Mouse (Mus musculus) intestine, postnatal 0 days (tissue): ENCODE results near the gene Prdx4. TPM values are rescaled to one million over a fixed set of nuclear protein-coding genes. Genes with fewer than 3 reads are reported as not detected.

Source experiments
- ATAC-seq: fragments of 200-750 bp; cut with Nextera tagmentation; 2 replicates; pipeline ENCODE4 v1.8.0; 2017; ENCODE audit warnings: mild to moderate bottlenecking, moderate TSS enrichment, moderate library complexity
- H3K27ac ChIP-seq: fragments of 300-500 bp; sonication (generic); 2 replicates; pipeline ENCODE4 v1.5.1; 2014; ENCODE audit warnings: mild to moderate bottlenecking, low read depth, low read length, moderate library complexity
- H3K27me3 ChIP-seq: fragments of 300-500 bp; sonication (generic); replicated peaks from 2 replicates; pipeline ENCODE4 v1.6.1; 2014; ENCODE audit warnings: low read length, mixed read lengths; ENCODE audit not compliant: control insufficient read depth, insufficient read depth
- H3K36me3 ChIP-seq: fragments of 300-500 bp; sonication (generic); 2 replicates; pipeline ENCODE4 v1.6.1; 2014; ENCODE audit warnings: mild to moderate bottlenecking, moderate library complexity; ENCODE audit not compliant: control insufficient read depth, insufficient read depth
- H3K4me1 ChIP-seq: fragments of 300-500 bp; sonication (generic); replicated peaks from 2 replicates; pipeline ENCODE4 v1.6.1; 2014; ENCODE audit warnings: antibody characterized with exemption, low read length, mixed read lengths; ENCODE audit not compliant: control insufficient read depth, insufficient read depth
- H3K4me2 ChIP-seq: fragments of 300-500 bp; sonication (generic); replicated peaks from 2 replicates; pipeline ENCODE4 v1.6.1; 2014; ENCODE audit warnings: low read depth, mild to moderate bottlenecking, moderate library complexity
- H3K4me3 ChIP-seq: fragments of 300-500 bp; sonication (generic); 2 replicates; pipeline ENCODE4 v1.5.1; 2014; ENCODE audit warnings: low read depth, low read length
- H3K9ac ChIP-seq: fragments of 300-500 bp; sonication (generic); 2 replicates; pipeline ENCODE4 v1.6.1; 2014; ENCODE audit warnings: mild to moderate bottlenecking, low read depth, low read length
- H3K9me3 ChIP-seq: fragments of 300-500 bp; sonication (generic); 2 replicates; pipeline ENCODE4 v1.6.1; 2016; ENCODE audit warnings: mixed run types; ENCODE audit not compliant: control insufficient read depth
- CTCF ChIP-seq: sonication (generic); IDR thresholded peaks from 2 replicates; pipeline ENCODE4 v1.5.1; 2016; ENCODE audit warnings: low read depth, mild to moderate bottlenecking, control low read depth, antibody characterized with exemption, moderate library complexity
- WGBS: fragments of 180-500 bp; shearing (Covaris S2); extraction: QIAGEN DNeasy Blood & Tissue Kit; methylation state at CpG from one replicate; pipeline ENCODE4 v1.1.7; 2014; 5-methylcytosine and 5-hydroxymethylcytosine counted together
- polyA plus RNA-seq: library from polyadenylated mRNA; unstranded; fragments of >200 nt; fragmentation: Nextera tagmentation; extraction: Ambion mirVana; gene quantifications from 2 replicates; pipeline ENCODE4 v1.2.1, GENCODE M21; 2015

The Prdx4 gene
- polyA plus RNA-seq, 1 experiment from 2014 or later = 117 TPM

DNA sequence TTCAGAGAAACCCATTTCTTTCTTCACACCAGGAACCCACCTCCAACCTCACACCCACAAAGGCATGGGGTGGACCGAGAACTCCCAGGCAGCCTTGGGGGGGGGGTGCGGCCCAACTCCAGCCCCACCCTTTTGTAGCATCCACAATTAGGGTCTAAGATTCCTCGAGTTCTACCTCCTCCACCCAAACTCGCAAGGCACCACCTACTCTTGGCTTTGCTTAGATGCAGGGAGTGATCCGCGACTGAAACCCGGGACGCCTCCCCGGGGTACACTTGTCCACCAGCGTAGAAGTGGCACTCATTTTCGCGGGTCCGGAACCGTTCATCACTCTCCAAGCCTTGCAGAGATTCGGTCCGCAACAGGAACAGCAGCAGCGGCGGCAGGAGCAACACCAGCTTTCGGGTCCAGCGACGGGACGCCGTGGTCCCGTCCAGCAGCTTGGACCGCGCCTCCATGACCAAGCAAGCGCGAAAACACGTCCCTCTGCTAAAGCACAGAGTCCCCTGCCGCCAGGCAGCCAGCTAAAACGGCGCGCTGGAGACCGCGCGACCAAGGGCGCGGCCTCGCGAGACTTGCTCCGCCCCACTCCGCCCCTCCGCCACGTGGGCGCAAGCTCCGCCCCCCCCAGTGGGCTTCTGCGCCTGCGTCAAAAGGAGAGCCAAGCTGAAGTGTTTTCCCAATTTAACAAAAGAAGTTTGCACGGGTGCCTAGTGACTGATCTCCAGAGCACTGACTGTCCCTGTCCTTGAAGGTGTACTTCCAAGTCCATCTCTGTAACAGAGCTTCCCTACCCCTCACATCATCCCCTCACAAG lies 2.4 kb downstream of the Prdx4 start:
- Histone ChIP-seq H3K4me3 (peak overlapping the region; percentile 52), H3K27ac (peak overlapping the region; percentile 66), H3K4me1 (no peaks in the 10 kb centered on the region), H3K4me2 (peak overlapping the region; percentile 68), H3K9ac (peak overlapping the region; percentile 57), H3K27me3 (no peaks in the 10 kb centered on the region), H3K9me3 (no peaks in the 10 kb centered on the region), H3K36me3 (no peaks in the 10 kb centered on the region)
- peak; percentile 96 for ATAC-seq
- WGBS = 18% methylated on average over 46 of the region's 49 CpGs
- TF ChIP-seq CTCF = no peak

DNA sequence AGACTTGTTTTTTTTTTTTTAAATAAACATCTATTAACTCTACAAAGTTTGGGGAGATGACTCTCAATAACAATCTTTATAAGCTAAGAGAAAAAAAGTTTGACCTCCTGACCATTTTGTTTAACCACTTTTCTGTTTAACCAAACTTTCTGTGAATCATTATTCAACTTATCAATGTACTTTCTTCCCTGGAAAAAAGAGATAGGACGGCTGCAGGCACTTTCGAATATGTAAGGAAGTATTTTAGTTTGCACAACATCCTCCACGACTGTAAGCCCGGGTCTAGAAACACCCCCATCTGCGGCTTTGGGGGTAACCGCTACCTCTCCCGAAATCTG lies 3.0 kb downstream of the Prdx4 start:
- peak overlapping the region; percentile 52 for H3K4me3 ChIP-seq
- TF ChIP-seq CTCF = no peak
- H3K4me1 ChIP-seq = no peaks in the 10 kb centered on the region
- H3K9ac ChIP-seq = peak overlapping the region; percentile 57; the same call in 1 of the 2 replicates
- 22% methylated on average over 7 of the region's 7 CpGs for WGBS
- no peak for ATAC-seq
- H3K9me3 ChIP-seq = no peaks in the 10 kb centered on the region
- H3K27ac ChIP-seq = 0 out of 2 replicates have a peak overlapping the region, but pooled peaks have one; percentile 66
- peak overlapping the region; percentile 68 for H3K4me2 ChIP-seq
- H3K36me3 ChIP-seq = no peaks in the 10 kb centered on the region
- H3K27me3 ChIP-seq = no peaks in the 10 kb centered on the region

DNA sequence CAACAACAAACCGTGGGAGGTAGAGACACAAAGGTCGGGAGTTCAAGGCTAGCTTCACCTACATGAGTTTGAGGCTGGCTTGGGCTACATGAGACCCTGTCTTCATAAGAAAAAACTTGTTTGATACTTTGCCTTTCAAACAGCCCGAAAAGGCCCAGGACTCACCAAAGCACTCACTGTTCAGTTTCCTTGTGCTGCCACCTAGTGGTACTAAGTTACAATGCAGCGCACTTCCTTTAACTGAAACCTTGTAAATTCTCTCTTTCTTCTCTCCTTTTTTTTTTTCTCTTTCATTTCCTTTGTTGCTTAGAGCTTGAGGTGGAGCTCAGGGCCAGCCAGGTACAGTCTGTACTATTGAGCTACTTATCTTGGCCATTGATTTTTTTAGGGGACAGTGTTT lies 22.5 kb downstream of the Prdx4 start:
- no peak overlapping the region for H3K4me3 ChIP-seq
- no peak for ATAC-seq
- H3K9ac ChIP-seq = no peak overlapping the region
- no peaks in the 10 kb centered on the region for H3K9me3 ChIP-seq
- no peak overlapping the region for H3K27ac ChIP-seq
- peak; percentile 74 for TF ChIP-seq CTCF
- H3K36me3 ChIP-seq = no peaks in the 10 kb centered on the region
- no peaks in the 10 kb centered on the region for H3K4me1 ChIP-seq
- WGBS = 40% methylated on average over 4 of the region's 4 CpGs
- no peaks in the 10 kb centered on the region for H3K27me3 ChIP-seq
- no peak overlapping the region for H3K4me2 ChIP-seq

DNA sequence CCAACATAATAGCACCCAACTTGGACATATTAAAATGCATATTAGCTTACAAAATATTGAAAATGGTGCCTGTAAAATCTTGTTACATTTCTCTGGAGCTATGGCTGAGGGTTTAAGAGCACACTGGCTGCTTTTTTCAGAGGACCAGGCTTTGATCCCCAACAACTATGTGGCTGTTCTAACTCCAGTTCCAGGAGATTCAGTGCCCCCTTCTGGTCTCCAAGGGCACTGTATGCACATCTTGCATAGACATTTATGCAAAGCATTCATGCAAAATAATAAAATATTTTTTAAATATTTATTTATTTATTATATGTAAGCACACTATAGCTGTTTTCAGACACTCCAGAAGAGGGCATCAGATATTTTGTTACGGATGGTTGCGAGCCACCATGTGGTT lies 34.2 kb downstream of the Prdx4 start:
- Histone ChIP-seq H3K4me3 (no peak overlapping the region), H3K9ac (no peak overlapping the region), H3K36me3 (no peaks in the 10 kb centered on the region), H3K4me2 (no peak overlapping the region), H3K27me3 (no peaks in the 10 kb centered on the region), H3K4me1 (no peaks in the 10 kb centered on the region), H3K27ac (no peak overlapping the region), H3K9me3 (no peaks in the 10 kb centered on the region)
- ATAC-seq = no peak
- peak; percentile 50 for TF ChIP-seq CTCF
- 94% methylated on average over 2 of the region's 2 CpGs for WGBS

- H3K4me1 ChIP-seq = no peaks in the 10 kb centered on the region
- H3K36me3 ChIP-seq = no peaks in the 10 kb centered on the region
- H3K4me2 ChIP-seq = no peak overlapping the region
- peak; percentile 73; the same call in 1 of the 2 replicates for ATAC-seq
- H3K27ac ChIP-seq = no peak overlapping the region
- no peaks in the 10 kb centered on the region for H3K9me3 ChIP-seq
- no peaks in the 10 kb centered on the region for H3K27me3 ChIP-seq
- H3K4me3 ChIP-seq = no peak overlapping the region
- TF ChIP-seq CTCF = no peak
- H3K9ac ChIP-seq = no peak overlapping the region
- WGBS = 21% methylated on average over 1 of the region's 1 CpGs
These were observed 60.0 kb downstream of the Prdx4 start for GRCm38 (mm10) chrX:155280427-155281044.

GRCm38 (mm10) chrX:155278483-155278882 lies 62.1 kb downstream of the Prdx4 start:
- 66% methylated on average over 4 of the region's 4 CpGs for WGBS
- no peak for TF ChIP-seq CTCF

More at GRCm38 (mm10) chrX:155278483-155278882, 62.1 kb downstream of the Prdx4 start:
- Histone ChIP-seq H3K4me1 (no peaks in the 10 kb centered on the region), H3K4me3 (no peak overlapping the region), H3K27me3 (no peaks in the 10 kb centered on the region), H3K4me2 (no peak overlapping the region), H3K9me3 (no peaks in the 10 kb centered on the region), H3K9ac (no peak overlapping the region), H3K27ac (no peak overlapping the region), H3K36me3 (no peaks in the 10 kb centered on the region)
- ATAC-seq = no peak

Other genes starting within 250 kb of the Prdx4 start
- not detected in 2 replicates for gene Magea2, start 247.1 kb downstream of the Prdx4 start, polyA plus RNA-seq
- not detected in 2 replicates for gene Cldn34b2, start 212.3 kb downstream of the Prdx4 start, polyA plus RNA-seq
- gene Sat1, start 124.3 kb downstream of the Prdx4 start, polyA plus RNA-seq = 790 and 828 TPM in 2 replicates
- gene Acot9, start 78.3 kb downstream of the Prdx4 start, polyA plus RNA-seq = 26.2 and 26.3 TPM in 2 replicates